Mouse (Mus musculus) hindbrain, postnatal 0 days (tissue): ENCODE measurements at regions not wholly inside any gene's neighbourhood (a gene's known extent, or its start where the extent isn't known, plus 50 kb on each side); places are given as distances from the start of the nearest gene placed in this dataset.

Experiments
- ATAC-seq: fragments of 200-750 bp; cut with Nextera tagmentation; 2 replicates; pipeline ENCODE4 v1.8.0; 2017; ENCODE audit warnings: mild to moderate bottlenecking, moderate TSS enrichment, moderate library complexity
- DNase-seq: peaks from one replicate; pipeline ENCODE4 v3.0.0-alpha.2; 2015; ENCODE audit warnings: low spot score
- H3K27ac ChIP-seq: fragments of 300-500 bp; sonication (generic); 2 replicates; pipeline ENCODE4 v1.5.1; 2014; ENCODE audit warnings: mild to moderate bottlenecking
- H3K27me3 ChIP-seq: fragments of 300-500 bp; sonication (generic); 2 replicates; pipeline ENCODE4 v1.6.1; 2014; ENCODE audit warnings: low read length, mixed read lengths; ENCODE audit not compliant: insufficient read depth
- H3K36me3 ChIP-seq: fragments of 300-500 bp; sonication (generic); 2 replicates; pipeline ENCODE4 v1.6.1; 2014; ENCODE audit warnings: low read length, mixed read lengths; ENCODE audit not compliant: insufficient read depth
- H3K4me1 ChIP-seq: fragments of 300-500 bp; sonication (generic); 2 replicates; pipeline ENCODE4 v1.6.1; 2014; ENCODE audit warnings: antibody characterized with exemption, low read length, mixed read lengths; ENCODE audit not compliant: insufficient read depth
- H3K4me2 ChIP-seq: fragments of 300-500 bp; sonication (generic); 2 replicates; pipeline ENCODE4 v1.6.1; 2014; ENCODE audit warnings: low read depth, mild to moderate bottlenecking, low read length, moderate library complexity, mixed read lengths
- H3K4me3 ChIP-seq: fragments of 300-500 bp; sonication (generic); 2 replicates; pipeline ENCODE4 v1.5.1; 2014; ENCODE audit warnings: low read length
- H3K9ac ChIP-seq: fragments of 300-500 bp; sonication (generic); replicated peaks from 2 replicates; pipeline ENCODE4 v1.6.1; 2014; ENCODE audit warnings: mild to moderate bottlenecking, low read length, moderate library complexity, mixed read lengths
- H3K9me3 ChIP-seq: fragments of 300-500 bp; sonication (generic); 2 replicates; pipeline ENCODE4 v1.6.1; 2016; ENCODE audit warnings: low read length, mixed read lengths
- CTCF ChIP-seq: IDR thresholded peaks from 2 replicates; pipeline ENCODE4 v1.5.1; 2016; ENCODE audit warnings: antibody characterized with exemption, control low read depth, low read depth
- WGBS: fragments of 180-500 bp; shearing (Covaris S2); extraction: QIAGEN DNeasy Blood & Tissue Kit; methylation state at CpG from one replicate; pipeline ENCODE4 v1.1.7; 2014; 5-methylcytosine and 5-hydroxymethylcytosine counted together

DNA sequence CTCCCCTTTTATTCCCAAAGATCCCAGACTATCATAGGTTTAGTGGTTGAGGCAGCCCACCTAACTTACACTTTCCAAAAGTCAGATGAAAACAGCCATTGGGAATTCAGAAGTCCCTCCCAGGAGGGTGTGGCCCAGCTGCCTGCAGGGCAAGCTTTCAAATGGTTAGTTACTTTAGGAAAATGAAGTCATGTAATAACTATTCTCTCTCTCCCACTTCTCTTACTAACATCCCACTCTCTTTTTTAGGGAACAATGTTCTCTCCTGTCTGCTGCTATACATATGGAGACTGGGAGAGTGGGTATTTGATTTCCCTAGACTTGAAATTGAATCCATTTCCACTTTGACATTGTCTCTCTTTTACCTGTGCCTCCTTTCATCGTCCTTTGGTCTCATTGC lies 55.0 kb downstream of the Zfp648 start:
- no peaks in the 10 kb centered on the region for H3K36me3 ChIP-seq
- H3K4me1 ChIP-seq: no peaks in the 10 kb centered on the region
- no peak for TF ChIP-seq CTCF
- H3K27me3 ChIP-seq: no peaks in the 10 kb centered on the region
- ATAC-seq (no peak), DNase-seq (no peak)
- no peak overlapping the region for H3K9ac ChIP-seq
- no peak overlapping the region for H3K27ac ChIP-seq
- H3K4me3 ChIP-seq: no peak overlapping the region
- WGBS: 54% methylated on average over 1 of the region's 1 CpGs
- H3K9me3 ChIP-seq: no peaks in the 10 kb centered on the region
- H3K4me2 ChIP-seq: no peak overlapping the region

- ATAC-seq: no peak
- H3K27me3 ChIP-seq: no peaks in the 10 kb centered on the region
- H3K4me2 ChIP-seq: peak overlapping the region; percentile 46
- H3K4me3 ChIP-seq: peak overlapping the region; percentile 15; the same call in 1 of the 2 replicates
- no peak overlapping the region for H3K9ac ChIP-seq
- H3K27ac ChIP-seq: 0 out of 2 replicates have a peak overlapping the region, but pooled peaks have one; percentile 48
- no peaks in the 10 kb centered on the region for H3K9me3 ChIP-seq
- TF ChIP-seq CTCF: no peak
- no peaks in the 10 kb centered on the region for H3K4me1 ChIP-seq
- 27% methylated on average over 15 of the region's 15 CpGs for WGBS
- peak; percentile 33 for DNase-seq
- H3K36me3 ChIP-seq: no peaks in the 10 kb centered on the region
Measured at GRCm38 (mm10) chr1:154256811-154257210, 55.8 kb downstream of the Zfp648 start.

GRCm38 (mm10) chr1:154258511-154258910 lies 57.5 kb downstream of the Zfp648 start:
- Histone ChIP-seq H3K27ac (no peak overlapping the region), H3K9me3 (no peaks in the 10 kb centered on the region), H3K4me2 (no peak overlapping the region), H3K4me3 (no peak overlapping the region), H3K9ac (no peak overlapping the region), H3K4me1 (no peaks in the 10 kb centered on the region), H3K27me3 (no peaks in the 10 kb centered on the region), H3K36me3 (no peaks in the 10 kb centered on the region)
- WGBS: 75% methylated on average over 3 of the region's 3 CpGs
- ATAC-seq (no peak), DNase-seq (no peak)
- no peak for TF ChIP-seq CTCF

- no peaks in the 10 kb centered on the region for H3K4me1 ChIP-seq
- H3K4me3 ChIP-seq: no peak overlapping the region
- H3K27ac ChIP-seq: no peak overlapping the region
- no peaks in the 10 kb centered on the region for H3K36me3 ChIP-seq
- no peak for ATAC-seq
- no peak for TF ChIP-seq CTCF
- H3K9me3 ChIP-seq: no peaks in the 10 kb centered on the region
- 83% methylated on average over 5 of the region's 5 CpGs for WGBS
- no peaks in the 10 kb centered on the region for H3K27me3 ChIP-seq
- H3K4me2 ChIP-seq: no peak overlapping the region
- no peak for DNase-seq
- no peak overlapping the region for H3K9ac ChIP-seq
Measured at GRCm38 (mm10) chr1:154260393-154260792, 59.4 kb downstream of the Zfp648 start.

DNA sequence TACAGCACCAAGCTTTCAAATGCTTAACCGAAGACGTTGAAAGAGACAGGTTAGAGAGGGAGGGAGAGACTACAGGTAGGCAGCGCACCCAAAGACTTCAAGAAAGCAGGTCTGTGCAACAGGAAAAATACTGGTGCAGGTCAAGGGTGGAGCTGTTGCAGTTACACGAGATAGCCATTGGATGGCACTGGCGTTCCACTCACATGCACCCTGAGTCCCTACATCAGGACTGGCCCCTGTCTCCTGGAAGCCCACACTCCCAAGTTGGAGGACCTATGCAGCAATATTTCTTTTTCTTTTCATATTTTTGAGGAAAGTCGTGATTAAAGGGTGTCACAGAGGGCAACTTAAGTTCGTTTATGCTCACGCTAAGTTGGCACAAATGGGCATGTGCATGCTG lies 80.5 kb downstream of the Zfp648 start:
- Histone ChIP-seq H3K9me3 (no peaks in the 10 kb centered on the region), H3K27ac (no peak overlapping the region), H3K4me3 (no peak overlapping the region), H3K9ac (no peak overlapping the region), H3K4me2 (no peak overlapping the region), H3K27me3 (no peaks in the 10 kb centered on the region), H3K4me1 (no peaks in the 10 kb centered on the region), H3K36me3 (no peaks in the 10 kb centered on the region)
- peak; percentile 99 for TF ChIP-seq CTCF
- 18% methylated on average over 8 of the region's 8 CpGs for WGBS
- ATAC-seq (peak; percentile 78), DNase-seq (peak; percentile 74)

DNA sequence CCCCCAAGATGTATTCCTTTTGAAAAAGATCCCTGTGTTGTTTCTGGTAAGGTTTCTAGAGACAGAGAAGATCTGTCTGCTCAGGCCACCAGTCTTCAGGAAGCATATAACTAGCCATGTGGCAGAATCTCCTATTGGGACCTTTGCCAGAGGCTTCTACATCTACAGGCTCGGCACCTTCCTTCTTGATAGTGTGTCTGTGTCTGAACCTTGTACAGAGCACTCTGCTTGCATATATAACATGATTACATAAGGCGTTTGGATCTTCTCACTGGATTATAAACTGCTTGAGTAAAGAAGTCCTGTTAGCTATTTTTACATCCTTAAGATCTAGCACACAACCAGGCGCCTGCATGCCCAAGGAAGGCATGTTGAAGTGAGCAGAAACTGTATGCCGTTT lies 85.1 kb downstream of the Zfp648 start:
- no peaks in the 10 kb centered on the region for H3K4me1 ChIP-seq
- WGBS: 83% methylated on average over 4 of the region's 4 CpGs
- H3K36me3 ChIP-seq: no peaks in the 10 kb centered on the region
- no peaks in the 10 kb centered on the region for H3K9me3 ChIP-seq
- no peak overlapping the region for H3K9ac ChIP-seq
- H3K27ac ChIP-seq: no peak overlapping the region
- DNase-seq: no peak
- ATAC-seq: no peak
- no peak overlapping the region for H3K4me2 ChIP-seq
- H3K4me3 ChIP-seq: no peak overlapping the region
- no peak for TF ChIP-seq CTCF
- H3K27me3 ChIP-seq: no peaks in the 10 kb centered on the region

GRCm38 (mm10) chr1:154292729-154293128 lies 91.7 kb downstream of the Zfp648 start:
- WGBS: 64% methylated on average over 4 of the region's 4 CpGs
- Histone ChIP-seq H3K27ac (no peak overlapping the region), H3K9me3 (no peaks in the 10 kb centered on the region), H3K4me3 (no peak overlapping the region), H3K27me3 (no peaks in the 10 kb centered on the region), H3K4me1 (no peaks in the 10 kb centered on the region), H3K9ac (no peak overlapping the region), H3K36me3 (no peaks in the 10 kb centered on the region), H3K4me2 (no peak overlapping the region)
- ATAC-seq (no peak), DNase-seq (no peak)
- no peak for TF ChIP-seq CTCF
